Mouse (Mus musculus) olfactory bulb, adult 2 months (tissue): ENCODE results near the gene Rft1.

Experiments
- CTCF ChIP-seq: fragments of 200-500 bp; IDR thresholded peaks from 2 replicates; pipeline ENCODE4 v1.5.1; 2012; ENCODE audit warnings: low read depth, mild to moderate bottlenecking, low read length, moderate library complexity; ENCODE audit not compliant: insufficient read depth
- POLR2A ChIP-seq: fragments of 200-500 bp; IDR thresholded peaks from 2 replicates; pipeline ENCODE4 v1.6.1; 2012; ENCODE audit warnings: mild to moderate bottlenecking, low read depth, low read length, moderate library complexity; ENCODE audit not compliant: insufficient read depth

GRCm38 (mm10) chr14:30702512-30702911 lies 48.4 kb downstream of the Rft1 start:
- TF ChIP-seq CTCF = no peak
- no peak for TF ChIP-seq POLR2A
